8 mouse cellular contexts compared by ENCODE assay signal in the genomic region with DNA sequence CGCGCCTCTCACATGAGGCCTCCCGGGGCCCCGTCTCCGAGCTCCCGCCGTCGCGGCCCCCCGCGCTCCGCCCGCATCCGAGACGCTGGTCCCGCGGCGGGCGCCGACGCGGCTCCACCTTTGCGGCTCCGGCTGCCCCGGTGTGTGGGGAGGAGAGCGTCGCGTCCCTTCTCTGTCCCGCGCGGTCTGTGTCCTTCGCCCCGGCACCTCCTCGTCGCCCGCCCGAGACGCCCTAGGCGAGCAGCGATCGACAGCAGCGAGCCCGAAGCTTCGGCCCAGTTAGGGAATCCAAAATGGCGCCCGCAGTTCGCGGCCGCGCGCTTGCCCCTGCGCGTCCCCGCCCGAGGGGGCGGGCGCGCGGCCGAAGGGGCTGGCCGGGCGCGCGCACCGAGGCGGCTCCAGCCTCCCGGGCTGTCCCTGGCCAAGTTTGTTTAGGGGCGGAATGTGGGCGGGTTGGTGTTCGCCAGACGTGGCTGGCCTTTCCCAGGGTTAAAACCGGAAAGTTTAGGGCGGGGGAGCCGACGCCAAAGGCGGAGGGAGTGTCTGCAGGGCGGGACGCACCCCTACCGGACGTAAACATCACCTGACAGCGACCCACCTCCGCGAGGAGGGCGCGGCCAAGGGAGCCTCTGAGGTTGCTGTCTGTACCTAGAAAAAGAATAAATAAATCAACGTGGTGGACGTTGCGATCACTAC. TPM values are rescaled to one million over a fixed set of nuclear protein-coding genes. Genes with fewer than 3 reads are reported as not detected.
DNase-seq lines count a peak whose midpoint lies in the region; ATAC-seq lines count a peak whose summit lies in the region.

A gene (minus strand): TSS at position 329 of the 696 bp plus-strand sequence.

- peak within 1 kb of the TSS; percentile 94 for H3K4me3 ChIP-seq in hindbrain, embryonic 11.5 days (ENCODE audit: low read depth, low read length)

- peak within 1 kb of the TSS; percentile 99 for H3K27ac ChIP-seq in hindbrain, embryonic 11.5 days (ENCODE audit: low read depth, low read length)

- under 1% methylated on average over 75 of the region's 88 CpGs for WGBS in hindbrain, embryonic 11.5 days

- H3K4me2 ChIP-seq in hindbrain, embryonic 11.5 days (replicated peaks; ENCODE audit: low read depth, low read length), result peak within 1 kb of the TSS; percentile 55

- peak; percentile 91 for ATAC-seq in hindbrain, embryonic 11.5 days (ENCODE audit: low FRiP score)

- H3K4me1 ChIP-seq in hindbrain, embryonic 11.5 days (replicated peaks; ENCODE audit: control insufficient read depth, insufficient read depth, low read length), result no peaks in the 10 kb centered on the region

- H3K9ac ChIP-seq in hindbrain, embryonic 11.5 days (ENCODE audit: low read depth, low read length), result peak within 1 kb of the TSS; percentile 100

- H3K36me3 ChIP-seq in hindbrain, embryonic 11.5 days (ENCODE audit: control insufficient read depth, insufficient read depth, low read length), result no peaks in the 10 kb centered on the region

- peak; percentile 96 for DNase-seq in Muller cell, postnatal 12 days (ENCODE audit: inconsistent ontology term)
- DNase-seq in cerebellum, adult 9-11 months, result peak; percentile 94
- DNase-seq in frontal cortex, adult 2 months (ENCODE audit: extremely low spot score in 1 of 2, low spot score in 1 of 2), result peak; percentile 74 to 82
- DNase-seq in hindbrain, embryonic 11.5 days (ENCODE audit: low spot score), result peak; percentile 94
- DNase-seq in layer of hippocampus, postnatal 10 days (ENCODE audit: low spot score in 2 of 2), result peak; percentile 80 to 82
- peak; percentile 97 for DNase-seq in lung, postnatal 10 days
- peak; percentile 90 for DNase-seq in ovary, postnatal 36 days (ENCODE audit: low spot score)
- DNase-seq in thymus, postnatal 25 days, result peak; percentile 85

- H3K27me3 ChIP-seq in hindbrain, embryonic 11.5 days (ENCODE audit: control insufficient read depth, insufficient read depth, low read length), result no peaks in the 10 kb centered on the region

- no peaks in the 10 kb centered on the region for H3K9me3 ChIP-seq in hindbrain, embryonic 11.5 days (ENCODE audit: control insufficient read depth, low read length)

RNA-seq across cellular contexts. Expression of the gene that starts here (rescaled TPM):
- 94.6 and 101 TPM in 2 replicates for polyA plus RNA-seq in frontal cortex, adult 2 months (2012; rRNA removed)
- polyA plus RNA-seq in hindbrain, embryonic 11.5 days (2014; fragmentation: Nextera tagmentation; extraction: Ambion mirVana), result 25.7 and 30.9 TPM in 2 replicates
- 10 to 100 TPM; 66.6 to 80.9 TPM for total RNA-seq in layer of hippocampus, postnatal 10 days (2021)

Comparison
In these comparisons a context has a peak if more than half of its experiments do, and no peak if none do; other contexts are left out.
1. Peak in every context shown above with its lines: DNase-seq, ATAC-seq, H3K4me3 ChIP-seq and H3K27ac ChIP-seq.